Mouse (Mus musculus) B cell, adult 62 days (primary cell): Measurements from ENCODE around the gene Cela2a. TPM values are rescaled to one million over a fixed set of nuclear protein-coding genes. Genes with fewer than 3 reads are reported as not detected.

Experiments
- total RNA-seq: library from RNA; stranded (reverse); gene quantifications from 4 replicates; pipeline ENCODE4 v1.2.4, GENCODE M21; 2023

The Cela2a gene
- total RNA-seq, result 1.1 to 2.0 TPM in 2 of 4 replicates, not detected in the others

DNA sequence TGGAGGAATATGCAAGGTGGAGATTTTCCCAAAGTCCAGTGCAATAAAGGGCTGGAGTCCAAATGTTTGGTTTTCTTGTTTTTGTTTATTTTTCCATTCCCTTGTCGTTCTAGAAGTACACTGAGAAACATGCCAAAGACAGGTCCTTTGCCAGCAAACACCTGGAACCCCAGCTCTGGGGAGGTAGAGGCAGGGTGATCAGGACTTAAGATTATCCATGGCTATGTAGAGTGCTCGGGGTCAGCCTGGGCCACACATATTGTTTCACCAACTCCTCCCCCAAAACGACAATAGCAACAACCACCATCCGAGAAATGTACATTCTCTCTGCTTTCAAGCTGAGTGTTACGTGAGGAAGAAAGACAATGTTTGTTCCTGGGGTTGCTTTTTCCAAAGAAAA is at the start of gene Cela2a:
Gene Cela2a, minus strand, starts transcription at position 101 of the 400 bp plus-strand sequence.

DNA sequence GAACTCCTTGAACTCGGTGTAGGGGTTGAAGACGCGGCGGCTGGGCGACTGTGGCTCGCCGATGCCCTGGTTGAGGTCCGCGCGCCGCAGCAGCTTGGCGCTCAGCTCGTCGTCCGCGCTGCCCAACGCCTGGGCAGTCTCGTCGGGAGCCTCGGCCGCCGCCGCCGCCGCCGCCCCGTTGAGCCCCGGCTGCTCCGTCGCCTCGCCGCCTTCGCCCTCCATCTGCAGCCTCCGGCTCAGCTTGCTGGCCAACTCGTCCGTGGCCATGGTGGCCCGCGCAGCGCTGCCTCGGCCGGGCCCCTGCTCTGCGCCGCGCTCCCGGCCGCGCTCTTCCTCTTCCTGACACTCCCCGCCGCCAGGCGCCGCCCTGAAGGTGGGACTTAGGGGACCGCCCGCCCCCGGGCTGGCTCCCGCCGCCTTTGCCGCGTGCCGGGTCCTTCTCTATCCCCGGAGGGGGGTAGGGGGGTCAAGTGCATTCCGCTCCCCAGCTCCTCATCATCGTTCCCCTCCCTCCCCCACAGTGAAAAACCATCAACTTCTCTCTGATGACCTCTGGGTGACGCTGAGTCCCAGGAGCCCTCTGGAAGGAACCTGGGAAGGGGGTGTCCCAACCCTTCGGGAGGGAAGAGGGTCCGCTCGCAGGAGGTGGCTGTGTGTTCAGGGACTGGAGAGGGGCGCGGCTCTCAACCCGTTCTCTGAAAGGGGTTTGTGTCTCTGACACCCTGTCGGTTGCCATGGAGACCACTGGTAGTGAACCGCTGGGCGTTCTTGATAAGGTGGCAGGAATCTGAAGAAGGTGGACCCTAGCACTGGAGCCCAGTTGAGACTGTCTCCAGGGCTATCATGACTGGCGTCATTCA is 48.9 kb upstream of the Cela2a start, which contains the start of gene Efhd2:
Gene Efhd2, minus strand, starts transcription at position 320 of the 860 bp plus-strand sequence.

DNA sequence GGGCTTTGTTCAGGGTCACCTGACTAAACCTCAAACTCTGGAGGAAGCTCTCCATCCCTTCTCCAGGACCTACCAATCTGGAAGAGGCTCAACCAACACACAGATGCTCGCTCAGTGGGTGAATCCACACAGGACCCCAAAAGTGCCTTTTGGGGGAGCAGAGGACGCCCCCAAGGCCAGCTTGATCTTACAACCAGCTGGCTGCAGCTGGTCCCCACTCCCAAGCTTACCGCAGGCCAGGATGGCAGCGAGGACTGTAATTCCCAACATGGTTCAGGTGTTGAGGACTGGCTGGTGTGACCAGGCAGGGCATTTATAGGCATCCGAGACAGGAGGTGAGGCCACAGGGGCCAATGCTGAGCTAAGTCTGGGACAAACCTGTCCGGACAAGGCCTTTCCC is 20.0 kb upstream of the Cela2a start, which contains the start of gene Ctrc:
Gene Ctrc, minus strand, starts transcription at position 361 of the 400 bp plus-strand sequence.

DNA sequence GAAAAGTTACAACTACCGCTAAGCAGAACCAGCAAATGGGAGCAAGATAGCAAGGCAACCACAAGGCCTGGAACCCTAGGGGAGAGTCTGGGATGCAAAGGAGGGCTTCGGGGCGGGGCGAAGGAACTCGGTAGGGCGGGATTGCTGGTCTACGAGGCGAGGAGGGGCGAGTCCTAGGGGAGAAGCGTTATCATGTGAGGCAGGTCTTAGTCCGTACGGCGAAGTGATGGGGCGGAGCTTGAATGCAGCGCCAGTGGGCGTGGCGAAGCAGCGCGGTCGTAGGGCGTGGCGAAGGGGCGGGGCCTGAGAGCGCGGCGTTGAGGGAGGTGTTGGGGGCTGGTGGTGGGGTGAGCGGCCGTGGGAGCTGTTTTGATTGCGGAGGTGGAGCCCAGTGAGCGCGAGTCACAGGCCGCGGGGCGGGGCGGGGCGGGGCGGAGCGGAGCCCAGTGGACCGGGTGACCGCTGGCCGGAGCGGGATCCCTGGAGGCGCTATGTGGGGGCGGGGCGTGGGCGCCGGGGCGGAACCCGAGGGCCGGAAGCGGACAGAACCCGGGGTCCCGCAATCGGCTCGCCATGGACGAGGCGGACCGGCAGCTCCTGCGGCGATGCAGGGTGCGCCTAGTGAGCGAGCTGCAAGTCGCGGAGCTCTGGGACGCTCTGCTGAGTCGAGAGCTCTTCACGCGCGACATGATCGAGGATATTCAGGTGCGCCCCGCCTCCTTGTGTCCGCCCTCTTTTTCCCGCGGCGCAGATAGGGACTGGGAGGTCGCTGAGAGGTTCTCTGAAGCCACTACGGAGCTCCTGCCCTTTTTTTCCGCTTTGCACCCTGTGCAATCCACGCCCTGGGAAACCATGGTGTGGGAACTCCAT is 32.4 kb downstream of the Cela2a start, which contains the start of gene Casp9:
Gene Casp9, plus strand, starts transcription at position 331 of the 870 bp plus-strand sequence.

DNA sequence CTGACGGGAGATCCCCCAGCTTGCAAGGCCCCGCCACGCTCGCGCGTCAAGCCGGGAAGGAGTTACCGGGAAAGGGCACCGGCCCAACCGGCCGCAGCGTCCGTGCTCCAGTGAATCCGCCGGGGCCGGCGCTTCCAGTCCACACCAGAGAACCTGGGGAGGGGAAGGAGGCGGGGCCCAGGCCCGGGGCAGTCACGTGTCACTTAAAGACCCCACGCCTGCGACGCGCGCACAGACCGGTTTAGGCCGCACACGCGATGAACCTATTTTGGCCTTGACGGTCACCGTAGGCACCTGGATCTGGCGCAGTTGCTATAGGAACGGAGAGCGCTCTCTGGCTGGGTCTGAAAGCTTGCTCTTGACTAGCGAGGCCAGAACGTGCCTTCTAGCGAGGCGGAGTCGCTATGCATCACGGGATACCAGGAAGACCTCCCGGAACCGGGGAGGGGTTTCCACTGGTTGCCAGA is 35.4 kb downstream of the Cela2a start, which contains the start of gene Dnajc16:
Gene Dnajc16, minus strand, starts transcription at position 408 of the 467 bp plus-strand sequence.

Other genes with a start within 250 kb of the Cela2a start
- gene Fblim1, start 220.1 kb downstream of the Cela2a start, total RNA-seq, result not detected in 4 replicates
- not detected in 4 replicates for gene Tmem82, start 207.5 kb downstream of the Cela2a start, total RNA-seq
- gene Slc25a34, start 202.3 kb downstream of the Cela2a start, total RNA-seq, result 0.21 TPM in 1 of 4 replicates, not detected in the others
- 27.7 to 40.7 TPM (median 35.5 TPM) in 4 replicates for gene Plekhm2, start 161.3 kb downstream of the Cela2a start, total RNA-seq
- 4.6 to 12.8 TPM (median 7.1 TPM) in 3 of 4 replicates, not detected in the other for gene Rsc1a1, start 140.6 kb downstream of the Cela2a start, total RNA-seq
- 43.3 to 54.2 TPM (median 45.4 TPM) in 4 replicates for gene Ddi2, start 102.7 kb downstream of the Cela2a start, total RNA-seq
- gene Agmat, start 79.5 kb downstream of the Cela2a start, total RNA-seq, result not detected in 4 replicates
- 9.8 to 13.5 TPM (median 12.6 TPM) in 4 replicates for gene Dnajc16, start 35.2 kb downstream of the Cela2a start, total RNA-seq
- gene Casp9, start 32.5 kb downstream of the Cela2a start, total RNA-seq, result 21.8 to 32.9 TPM (median 25.5 TPM) in 4 replicates
- gene Ctrc, start 20.2 kb upstream of the Cela2a start, total RNA-seq, result not detected in 4 replicates
- 29.9 to 37.0 TPM (median 31.6 TPM) in 4 replicates for gene Efhd2, start 48.8 kb upstream of the Cela2a start, total RNA-seq
- not detected in 4 replicates for gene Fhad1, start 188.9 kb upstream of the Cela2a start, total RNA-seq